Mouse (Mus musculus) heart, embryonic 14.5 days (tissue): ENCODE results near the gene Rnf216. TPM values are rescaled to one million over a fixed set of nuclear protein-coding genes. Genes with fewer than 3 reads are reported as not detected.

Source experiments
- ATAC-seq: fragments of 200-750 bp; cut with Nextera tagmentation; 2 replicates; pipeline ENCODE4 v1.8.0; 2017; ENCODE audit warnings: low read depth, moderate TSS enrichment; ENCODE audit not compliant: insufficient number of reproducible peaks, insufficient read depth, low FRiP score
- H3K27ac ChIP-seq, 2 experiments: fragments of 200-500 bp in 1 of 2; fragments of 300-500 bp in 1 of 2; sonication (generic) in 1 of 2; replicated peaks in 1 of 2; 2 replicates each; pipeline ENCODE4 v1.5.1; 2012 to 2014; ENCODE audit warnings: low read depth in 2 of 2, low read length in 2 of 2, control low read depth in 1 of 2, mild to moderate bottlenecking in 1 of 2, mixed read lengths in 1 of 2; ENCODE audit not compliant: control insufficient read depth in 1 of 2, insufficient read depth in 1 of 2
- H3K27me3 ChIP-seq: fragments of 300-500 bp; sonication (generic); 2 replicates; pipeline ENCODE4 v1.6.1; 2014; ENCODE audit warnings: mild to moderate bottlenecking, low read length, control low read depth; ENCODE audit not compliant: control insufficient read depth, insufficient read depth
- H3K36me3 ChIP-seq: fragments of 300-500 bp; sonication (generic); 2 replicates; pipeline ENCODE4 v1.6.1; 2014; ENCODE audit warnings: mild to moderate bottlenecking, control low read depth, low read length, mixed read lengths; ENCODE audit not compliant: control insufficient read depth, insufficient read depth
- H3K4me1 ChIP-seq, 2 experiments: fragments of 200-500 bp in 1 of 2; fragments of 300-500 bp in 1 of 2; sonication (generic) in 1 of 2; 2 replicates each; pipeline ENCODE4 v1.6.1; 2012 to 2014; ENCODE audit warnings: low read length in 2 of 2, control low read depth in 1 of 2, mixed read lengths in 1 of 2; ENCODE audit not compliant: control insufficient read depth in 2 of 2, insufficient read depth in 2 of 2
- H3K4me2 ChIP-seq: fragments of 300-500 bp; sonication (generic); 2 replicates; pipeline ENCODE4 v1.6.1; 2014; ENCODE audit warnings: mild to moderate bottlenecking, low read length
- H3K4me3 ChIP-seq, 2 experiments: fragments of 200-500 bp in 1 of 2; fragments of 300-500 bp in 1 of 2; sonication (generic) in 1 of 2; 2 replicates each; pipeline ENCODE4 v1.5.1; 2012 to 2014; ENCODE audit warnings: low read length in 2 of 2, mild to moderate bottlenecking in 2 of 2, control low read depth in 1 of 2, low read depth in 1 of 2, moderate library complexity in 1 of 2; ENCODE audit not compliant: control insufficient read depth in 1 of 2, insufficient read depth in 1 of 2
- H3K9ac ChIP-seq: fragments of 300-500 bp; sonication (generic); 2 replicates; pipeline ENCODE4 v1.6.1; 2014; ENCODE audit warnings: mild to moderate bottlenecking, low read length
- H3K9me3 ChIP-seq: fragments of 300-500 bp; sonication (generic); 2 replicates; pipeline ENCODE4 v1.6.1; 2016; ENCODE audit warnings: low read length, control low read depth; ENCODE audit not compliant: control insufficient read depth
- WGBS: fragments of 180-500 bp; shearing (Covaris S2); extraction: QIAGEN DNeasy Blood & Tissue Kit; methylation state at CpG from one replicate; pipeline ENCODE4 v1.1.7; 2014; 5-methylcytosine and 5-hydroxymethylcytosine counted together
- polyA plus RNA-seq: library from polyadenylated mRNA; unstranded; fragments of >200 nt; fragmentation: Nextera tagmentation; extraction: Ambion mirVana; gene quantifications from 2 replicates; pipeline ENCODE4 v1.2.1, GENCODE M21; 2014

Gene Rnf216
- polyA plus RNA-seq, 1 experiment from 2014 or later, result 26.5 TPM

- peaks cover 5 to 24% of the 10 kb centered on the region in 2 experiments; a peak in 3 of 4 replicates for H3K4me1 ChIP-seq
- 0 out of 2 replicates have a peak, but pooled peaks cover 5% of the 10 kb centered on the region for H3K36me3 ChIP-seq
- H3K27me3 ChIP-seq, result no peaks in the 10 kb centered on the region
- no peaks in the 10 kb centered on the region for H3K9me3 ChIP-seq
- no peak overlapping the region for H3K4me2 ChIP-seq
- H3K27ac ChIP-seq, result peak overlapping the region in 1 of 2 experiments; percentile 24; a peak in 1 of 4 replicates
- H3K4me3 ChIP-seq, result no peak overlapping the region
- no peak overlapping the region for H3K9ac ChIP-seq
- WGBS, result 86% methylated on average over 4 of the region's 4 CpGs
- ATAC-seq, result no peak
These were observed 77.5 kb downstream of the Rnf216 start for GRCm38 (mm10) chr5:143035271-143035670.

GRCm38 (mm10) chr5:143034108-143034507, 78.7 kb downstream of the Rnf216 start:
- Histone ChIP-seq H3K9me3 (no peaks in the 10 kb centered on the region), H3K4me3 (no peak overlapping the region), H3K4me1 (peaks cover 5 to 24% of the 10 kb centered on the region in 2 experiments; a peak in 3 of 4 replicates), H3K9ac (no peak overlapping the region), H3K27ac (peak overlapping the region in 1 of 2 experiments; percentile 46; a peak in 2 of 4 replicates), H3K36me3 (0 out of 2 replicates have a peak, but pooled peaks cover 8% of the 10 kb centered on the region), H3K4me2 (no peak overlapping the region), H3K27me3 (no peaks in the 10 kb centered on the region)
- ATAC-seq, result peak; percentile 55; the same call in 1 of the 2 replicates
- 30% methylated on average over 3 of the region's 3 CpGs for WGBS

- no peak overlapping the region for H3K9ac ChIP-seq
- H3K4me2 ChIP-seq, result no peak overlapping the region
- 72% methylated on average over 3 of the region's 3 CpGs for WGBS
- no peak overlapping the region for H3K4me3 ChIP-seq
- H3K36me3 ChIP-seq, result peaks cover 10% of the 10 kb centered on the region
- no peak for ATAC-seq
- no peaks in the 10 kb centered on the region for H3K27me3 ChIP-seq
- peaks cover 5 to 24% of the 10 kb centered on the region in 2 experiments; a peak in 3 of 4 replicates for H3K4me1 ChIP-seq
- H3K27ac ChIP-seq, result no peak overlapping the region
- no peaks in the 10 kb centered on the region for H3K9me3 ChIP-seq
These were observed 79.5 kb downstream of the Rnf216 start for GRCm38 (mm10) chr5:143033277-143033676.

GRCm38 (mm10) chr5:143032639-143033146, 80.1 kb downstream of the Rnf216 start:
- Histone ChIP-seq H3K36me3 (peaks cover 16% of the 10 kb centered on the region), H3K9me3 (no peaks in the 10 kb centered on the region), H3K27ac (no peak overlapping the region), H3K4me2 (no peak overlapping the region), H3K4me1 (peaks cover 5 to 24% of the 10 kb centered on the region in 2 experiments; a peak in 3 of 4 replicates), H3K27me3 (no peaks in the 10 kb centered on the region), H3K9ac (no peak overlapping the region), H3K4me3 (no peak overlapping the region)
- no peak for ATAC-seq
- WGBS, result 61% methylated on average over 2 of the region's 2 CpGs

- Histone ChIP-seq H3K36me3 (peaks cover 26% of the 10 kb centered on the region), H3K9ac (no peak overlapping the region), H3K4me1 (peaks cover 5 to 24% of the 10 kb centered on the region in 2 experiments; a peak in 3 of 4 replicates), H3K4me2 (no peak overlapping the region), H3K4me3 (no peak overlapping the region), H3K27ac (peak overlapping the region in 1 of 2 experiments; percentile 12; a peak in 1 of 4 replicates), H3K27me3 (no peaks in the 10 kb centered on the region), H3K9me3 (no peaks in the 10 kb centered on the region)
- ATAC-seq, result no peak
- WGBS, result 49% methylated on average over 7 of the region's 7 CpGs
These were observed 81.1 kb downstream of the Rnf216 start for GRCm38 (mm10) chr5:143031681-143032080.

GRCm38 (mm10) chr5:143031193-143031592, 81.6 kb downstream of the Rnf216 start:
- Histone ChIP-seq H3K4me2 (no peak overlapping the region), H3K27me3 (no peaks in the 10 kb centered on the region), H3K9me3 (no peaks in the 10 kb centered on the region), H3K36me3 (peaks cover 31% of the 10 kb centered on the region), H3K9ac (no peak overlapping the region), H3K4me1 (peaks cover 5 to 24% of the 10 kb centered on the region in 2 experiments; a peak in 3 of 4 replicates), H3K27ac (peak overlapping the region in 1 of 2 experiments; percentile 12; a peak in 1 of 4 replicates), H3K4me3 (no peak overlapping the region)
- WGBS, result 83% methylated on average over 4 of the region's 4 CpGs
- ATAC-seq, result no peak

GRCm38 (mm10) chr5:143023887-143024286, 88.9 kb downstream of the Rnf216 start:
- Histone ChIP-seq H3K27ac (peak overlapping the region in 1 of 2 experiments; percentile 1; a peak in 1 of 4 replicates), H3K9ac (0 out of 2 replicates have a peak overlapping the region, but pooled peaks have one; percentile 28), H3K36me3 (peaks cover 60% of the 10 kb centered on the region), H3K4me1 (peaks cover 4 to 9% of the 10 kb centered on the region in 2 experiments; a peak in 3 of 4 replicates), H3K4me3 (no peak overlapping the region), H3K9me3 (no peaks in the 10 kb centered on the region), H3K27me3 (no peaks in the 10 kb centered on the region), H3K4me2 (no peak overlapping the region)
- no peak for ATAC-seq
- WGBS, result 16% methylated on average over 2 of the region's 2 CpGs
